Mouse (Mus musculus) forebrain, embryonic 14.5 days (tissue): ENCODE measurements around the gene Slc23a4. TPM values are rescaled to one million over a fixed set of nuclear protein-coding genes. Genes with fewer than 3 reads are reported as not detected.

ENCODE experiments used
- ATAC-seq: fragments of 200-750 bp; cut with Nextera tagmentation; 2 replicates; pipeline ENCODE4 v1.8.0; 2017; ENCODE audit warnings: mild to moderate bottlenecking, moderate library complexity
- DNase-seq: peaks from one replicate; pipeline ENCODE4 v3.0.0-alpha.2; 2015; ENCODE audit warnings: low spot score
- H3K27ac ChIP-seq: fragments of 300-500 bp; sonication (generic); 2 replicates; pipeline ENCODE4 v1.5.1; 2014; ENCODE audit warnings: low read depth, mild to moderate bottlenecking, control low read depth, low read length, moderate library complexity
- H3K27me3 ChIP-seq: fragments of 300-500 bp; sonication (generic); replicated peaks from 2 replicates; pipeline ENCODE4 v1.6.1; 2014; ENCODE audit warnings: low read length, control low read depth, mixed read lengths; ENCODE audit not compliant: control insufficient read depth, insufficient read depth
- H3K36me3 ChIP-seq: fragments of 300-500 bp; sonication (generic); 2 replicates; pipeline ENCODE4 v1.6.1; 2014; ENCODE audit warnings: low read length, control low read depth; ENCODE audit not compliant: control insufficient read depth, insufficient read depth
- H3K4me1 ChIP-seq: fragments of 300-500 bp; sonication (generic); 2 replicates; pipeline ENCODE4 v1.6.1; 2014; ENCODE audit warnings: antibody characterized with exemption, low read length, control low read depth; ENCODE audit not compliant: control insufficient read depth, insufficient read depth
- H3K4me2 ChIP-seq: fragments of 300-500 bp; sonication (generic); 2 replicates; pipeline ENCODE4 v1.6.1; 2014; ENCODE audit warnings: mild to moderate bottlenecking, control low read depth, low read length
- H3K4me3 ChIP-seq: fragments of 300-500 bp; sonication (generic); 2 replicates; pipeline ENCODE4 v1.5.1; 2014; ENCODE audit warnings: low read depth, low read length, control low read depth
- H3K9ac ChIP-seq: fragments of 300-500 bp; sonication (generic); 2 replicates; pipeline ENCODE4 v1.6.1; 2014; ENCODE audit warnings: mild to moderate bottlenecking, low read length, control low read depth, moderate library complexity
- H3K9me3 ChIP-seq: fragments of 300-500 bp; sonication (generic); replicated peaks from 2 replicates; pipeline ENCODE4 v1.6.1; 2016; ENCODE audit warnings: low read length, control low read depth, mixed read lengths; ENCODE audit not compliant: control insufficient read depth
- WGBS: fragments of 180-500 bp; shearing (Covaris S2); extraction: QIAGEN DNeasy Blood & Tissue Kit; methylation state at CpG from one replicate; pipeline ENCODE4 v1.1.7; 2014; 5-methylcytosine and 5-hydroxymethylcytosine counted together
- polyA plus RNA-seq: library from polyadenylated mRNA; unstranded; fragments of >200 nt; fragmentation: Nextera tagmentation; extraction: Ambion mirVana; gene quantifications from 2 replicates; pipeline ENCODE4 v1.2.1, GENCODE M21; 2014

Gene Slc23a4
- polyA plus RNA-seq, 1 experiment from 2014 or later: 0.55 TPM

GRCm38 (mm10) chr6:35010705-35011104, 22.5 kb upstream of the Slc23a4 start:
- WGBS: 94% methylated on average over 5 of the region's 5 CpGs
- no peak for ATAC-seq

GRCm38 (mm10) chr6:35002261-35002669, 14.1 kb upstream of the Slc23a4 start:
- Histone ChIP-seq H3K4me1 (peaks cover 5% of the 10 kb centered on the region), H3K4me2 (peak overlapping the region; percentile 18), H3K9me3 (no peaks in the 10 kb centered on the region), H3K27me3 (no peaks in the 10 kb centered on the region), H3K27ac (peak overlapping the region; percentile 9; the same call in 1 of the 2 replicates), H3K36me3 (no peaks in the 10 kb centered on the region), H3K4me3 (no peak overlapping the region), H3K9ac (no peak overlapping the region)
- DNase-seq (peak; percentile 94), ATAC-seq (peak; percentile 78)
- WGBS: 39% methylated on average over 18 of the region's 18 CpGs

More at GRCm38 (mm10) chr6:35010705-35011104, 22.5 kb upstream of the Slc23a4 start:
- Histone ChIP-seq H3K4me2 (no peak overlapping the region), H3K27me3 (no peaks in the 10 kb centered on the region), H3K9me3 (no peaks in the 10 kb centered on the region), H3K4me1 (no peaks in the 10 kb centered on the region), H3K27ac (no peak overlapping the region), H3K9ac (no peak overlapping the region), H3K36me3 (no peaks in the 10 kb centered on the region), H3K4me3 (no peak overlapping the region)
- no peak for DNase-seq

GRCm38 (mm10) chr6:34999101-34999500, 10.9 kb upstream of the Slc23a4 start:
- no peak overlapping the region for H3K4me3 ChIP-seq
- DNase-seq (peak; percentile 73), ATAC-seq (peak; percentile 30)
- H3K4me2 ChIP-seq: no peak overlapping the region
- no peaks in the 10 kb centered on the region for H3K36me3 ChIP-seq
- no peak overlapping the region for H3K27ac ChIP-seq
- H3K27me3 ChIP-seq: no peaks in the 10 kb centered on the region
- no peak overlapping the region for H3K9ac ChIP-seq
- peaks cover 8% of the 10 kb centered on the region for H3K4me1 ChIP-seq
- WGBS: 6% methylated on average over 4 of the region's 4 CpGs
- H3K9me3 ChIP-seq: no peaks in the 10 kb centered on the region

- Histone ChIP-seq H3K36me3 (no peaks in the 10 kb centered on the region), H3K27ac (peak overlapping the region; percentile 4; the same call in 1 of the 2 replicates), H3K4me3 (no peak overlapping the region), H3K9me3 (no peaks in the 10 kb centered on the region), H3K4me1 (0 out of 2 replicates have a peak, but pooled peaks cover 3% of the 10 kb centered on the region), H3K4me2 (no peak overlapping the region), H3K27me3 (no peaks in the 10 kb centered on the region), H3K9ac (no peak overlapping the region)
- DNase-seq (peak; percentile 53), ATAC-seq (no peak)
- 75% methylated on average over 4 of the region's 4 CpGs for WGBS
Observed at GRCm38 (mm10) chr6:34996496-34996895, 8.3 kb upstream of the Slc23a4 start.

GRCm38 (mm10) chr6:34995265-34995681, 7.1 kb upstream of the Slc23a4 start:
- ATAC-seq (peak; percentile 60), DNase-seq (peak; percentile 84)
- H3K36me3 ChIP-seq: no peaks in the 10 kb centered on the region
- H3K4me3 ChIP-seq: no peak overlapping the region
- no peaks in the 10 kb centered on the region for H3K9me3 ChIP-seq
- WGBS: 4% methylated on average over 13 of the region's 13 CpGs
- H3K27me3 ChIP-seq: no peaks in the 10 kb centered on the region
- H3K9ac ChIP-seq: no peak overlapping the region
- H3K27ac ChIP-seq: no peak overlapping the region
- 0 out of 2 replicates have a peak, but pooled peaks cover 3% of the 10 kb centered on the region for H3K4me1 ChIP-seq
- peak overlapping the region; percentile 41 for H3K4me2 ChIP-seq

GRCm38 (mm10) chr6:34994692-34995091, 6.5 kb upstream of the Slc23a4 start:
- no peaks in the 10 kb centered on the region for H3K9me3 ChIP-seq
- no peaks in the 10 kb centered on the region for H3K27me3 ChIP-seq
- H3K4me3 ChIP-seq: no peak overlapping the region
- ATAC-seq (no peak), DNase-seq (no peak)
- H3K36me3 ChIP-seq: no peaks in the 10 kb centered on the region
- 83% methylated on average over 5 of the region's 5 CpGs for WGBS
- peak overlapping the region; percentile 41 for H3K4me2 ChIP-seq
- H3K4me1 ChIP-seq: 0 out of 2 replicates have a peak, but pooled peaks cover 3% of the 10 kb centered on the region
- H3K27ac ChIP-seq: no peak overlapping the region
- H3K9ac ChIP-seq: no peak overlapping the region

GRCm38 (mm10) chr6:34989263-34989662, 1.1 kb upstream of the Slc23a4 start:
- DNase-seq: no peak
- WGBS: 67% methylated on average over 6 of the region's 6 CpGs
- Histone ChIP-seq H3K4me2 (no peak overlapping the region), H3K36me3 (no peaks in the 10 kb centered on the region), H3K9me3 (no peaks in the 10 kb centered on the region), H3K4me1 (no peaks in the 10 kb centered on the region), H3K27ac (no peak overlapping the region), H3K27me3 (no peaks in the 10 kb centered on the region), H3K4me3 (no peak overlapping the region), H3K9ac (no peak overlapping the region)
- no peak for ATAC-seq

- Histone ChIP-seq H3K36me3 (no peaks in the 10 kb centered on the region), H3K9me3 (no peaks in the 10 kb centered on the region), H3K4me2 (no peak overlapping the region), H3K9ac (no peak overlapping the region), H3K27me3 (no peaks in the 10 kb centered on the region), H3K4me1 (no peaks in the 10 kb centered on the region), H3K27ac (no peak overlapping the region), H3K4me3 (no peak overlapping the region)
- no peak for DNase-seq
- ATAC-seq: no peak
- 84% methylated on average over 11 of the region's 12 CpGs for WGBS
Observed at GRCm38 (mm10) chr6:34987085-34987645, 1.0 kb downstream of the Slc23a4 start.

GRCm38 (mm10) chr6:34980661-34981060, 7.5 kb downstream of the Slc23a4 start:
- no peaks in the 10 kb centered on the region for H3K27me3 ChIP-seq
- no peak for ATAC-seq
- no peaks in the 10 kb centered on the region for H3K36me3 ChIP-seq
- no peak overlapping the region for H3K9ac ChIP-seq
- no peak overlapping the region for H3K4me3 ChIP-seq
- H3K4me2 ChIP-seq: no peak overlapping the region
- H3K27ac ChIP-seq: no peak overlapping the region
- 70% methylated on average over 9 of the region's 9 CpGs for WGBS
- DNase-seq: no peak
- no peaks in the 10 kb centered on the region for H3K4me1 ChIP-seq
- no peaks in the 10 kb centered on the region for H3K9me3 ChIP-seq
